Mouse (Mus musculus) neural tube, embryonic 13.5 days (tissue): ENCODE data around the gene Ankef1. TPM values are rescaled to one million over a fixed set of nuclear protein-coding genes. Genes with fewer than 3 reads are reported as not detected.

Source experiments
- ATAC-seq: fragments of 200-750 bp; cut with Nextera tagmentation; 2 replicates; pipeline ENCODE4 v1.8.0; 2017; ENCODE audit warnings: low read depth, mild to moderate bottlenecking, moderate TSS enrichment, moderate library complexity
- H3K27ac ChIP-seq: fragments of 300-500 bp; sonication (generic); replicated peaks from 2 replicates; pipeline ENCODE4 v1.5.1; 2015; ENCODE audit warnings: moderate library complexity, mild to moderate bottlenecking, inconsistent platforms
- H3K27me3 ChIP-seq: fragments of 300-500 bp; sonication (generic); 2 replicates; pipeline ENCODE4 v1.6.1; 2015; ENCODE audit warnings: mild to moderate bottlenecking, inconsistent platforms
- H3K36me3 ChIP-seq: fragments of 300-500 bp; sonication (generic); 2 replicates; pipeline ENCODE4 v1.6.1; 2015; ENCODE audit warnings: mild to moderate bottlenecking, inconsistent platforms
- H3K4me1 ChIP-seq: fragments of 300-500 bp; sonication (generic); replicated peaks from 2 replicates; pipeline ENCODE4 v1.6.1; 2015; ENCODE audit warnings: inconsistent platforms
- H3K4me2 ChIP-seq: fragments of 300-500 bp; sonication (generic); 2 replicates; pipeline ENCODE4 v1.6.1; 2015; ENCODE audit warnings: inconsistent platforms, mild to moderate bottlenecking, moderate library complexity
- H3K4me3 ChIP-seq: fragments of 300-500 bp; sonication (generic); 2 replicates; pipeline ENCODE4 v1.5.1; 2015; ENCODE audit warnings: mild to moderate bottlenecking, inconsistent platforms
- H3K9ac ChIP-seq: fragments of 300-500 bp; sonication (generic); 2 replicates; pipeline ENCODE4 v1.6.1; 2015; ENCODE audit warnings: moderate library complexity, mild to moderate bottlenecking, inconsistent platforms
- H3K9me3 ChIP-seq: fragments of 300-500 bp; sonication (generic); 2 replicates; pipeline ENCODE4 v1.6.1; 2016; ENCODE audit warnings: inconsistent platforms
- WGBS: fragments of 180-500 bp; shearing (Covaris S2); methylation state at CpG from one replicate; pipeline ENCODE4 v1.1.7; 2015; 5-methylcytosine and 5-hydroxymethylcytosine counted together
- polyA plus RNA-seq: library from polyadenylated mRNA; unstranded; fragments of >200 nt; fragmentation: Nextera tagmentation; extraction: Ambion mirVana; gene quantifications from 2 replicates; pipeline ENCODE4 v1.2.1, GENCODE M21; 2015

The Ankef1 gene
- polyA plus RNA-seq, 1 experiment from 2014 or later, result 1.2 TPM

DNA sequence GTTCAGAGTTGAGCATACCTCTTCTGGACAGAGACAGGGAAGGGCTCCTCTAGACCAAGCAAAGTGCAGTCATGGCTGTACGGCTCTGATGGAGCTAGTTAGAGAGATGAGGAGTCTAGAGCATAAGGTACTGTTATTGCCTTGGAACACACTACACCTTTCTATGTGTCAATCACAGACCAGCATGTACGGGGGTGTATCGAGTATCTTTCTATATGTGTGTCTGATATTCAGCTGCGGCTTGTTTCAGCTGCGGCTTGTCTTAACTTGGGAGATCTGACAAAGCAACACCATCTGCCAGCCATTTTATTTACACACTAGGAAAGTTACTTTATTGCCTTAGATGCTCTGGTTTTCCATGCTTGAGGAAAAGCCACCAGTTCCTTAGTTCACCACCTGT lies 11.1 kb downstream of the Ankef1 start:
- H3K27me3 ChIP-seq, result peaks cover 15% of the 10 kb centered on the region
- H3K9me3 ChIP-seq, result no peaks in the 10 kb centered on the region
- H3K4me2 ChIP-seq, result no peak overlapping the region
- H3K9ac ChIP-seq, result no peak overlapping the region
- no peak for ATAC-seq
- peaks cover 14% of the 10 kb centered on the region for H3K4me1 ChIP-seq
- H3K36me3 ChIP-seq, result no peaks in the 10 kb centered on the region
- no peak overlapping the region for H3K27ac ChIP-seq
- WGBS, result 94% methylated on average over 5 of the region's 5 CpGs
- H3K4me3 ChIP-seq, result no peak overlapping the region

DNA sequence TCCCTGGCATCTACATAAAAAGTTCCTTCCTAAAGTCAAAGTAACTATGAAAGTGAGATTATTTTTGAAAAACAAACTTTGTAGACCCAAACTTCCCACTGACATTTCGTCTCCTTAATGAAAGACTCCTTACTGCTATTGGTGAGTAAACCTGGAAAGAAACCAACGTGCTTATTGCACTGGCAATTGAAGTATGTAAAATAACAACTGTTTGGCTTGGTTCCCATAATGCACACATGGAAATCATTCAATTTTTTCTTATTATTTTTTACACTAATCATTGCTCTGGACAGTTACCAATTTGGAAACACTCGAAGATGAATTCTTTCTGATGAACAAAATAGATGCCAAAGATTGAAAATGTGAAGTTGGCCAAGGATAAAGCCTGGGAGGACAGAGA lies 12.1 kb downstream of the Ankef1 start:
- no peak overlapping the region for H3K27ac ChIP-seq
- ATAC-seq, result no peak
- H3K27me3 ChIP-seq, result peaks cover 15% of the 10 kb centered on the region
- H3K9me3 ChIP-seq, result no peaks in the 10 kb centered on the region
- no peak overlapping the region for H3K4me3 ChIP-seq
- H3K36me3 ChIP-seq, result no peaks in the 10 kb centered on the region
- no peak overlapping the region for H3K4me2 ChIP-seq
- no peak overlapping the region for H3K9ac ChIP-seq
- H3K4me1 ChIP-seq, result peaks cover 14% of the 10 kb centered on the region
- 86% methylated on average over 3 of the region's 3 CpGs for WGBS

DNA sequence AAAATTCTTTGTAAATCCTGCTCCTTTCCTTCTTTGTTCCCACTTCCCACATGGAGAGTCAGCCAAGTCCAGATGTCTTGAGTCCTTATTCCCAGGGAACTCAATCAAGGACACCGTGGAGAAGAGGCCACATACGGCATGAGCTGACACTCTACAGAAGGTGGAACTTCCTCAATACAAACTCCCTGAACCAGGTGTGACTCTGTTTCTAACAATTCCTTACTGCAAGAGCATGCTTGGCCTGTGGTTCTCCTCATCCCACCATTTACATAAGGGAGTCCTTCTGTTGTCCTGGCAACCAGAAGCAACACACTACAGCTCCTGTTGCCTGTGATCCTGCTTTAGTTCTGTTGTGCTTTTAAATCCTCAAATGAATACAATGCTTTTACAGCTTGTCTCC lies 13.8 kb downstream of the Ankef1 start:
- no peak overlapping the region for H3K27ac ChIP-seq
- H3K4me1 ChIP-seq, result peaks cover 14% of the 10 kb centered on the region
- no peak overlapping the region for H3K4me3 ChIP-seq
- ATAC-seq, result no peak
- 82% methylated on average over 2 of the region's 2 CpGs for WGBS
- no peak overlapping the region for H3K9ac ChIP-seq
- peaks cover 15% of the 10 kb centered on the region for H3K27me3 ChIP-seq
- H3K4me2 ChIP-seq, result no peak overlapping the region
- no peaks in the 10 kb centered on the region for H3K36me3 ChIP-seq
- H3K9me3 ChIP-seq, result no peaks in the 10 kb centered on the region

GRCm38 (mm10) chr2:136528937-136529336 lies 27.2 kb downstream of the Ankef1 start:
- Histone ChIP-seq H3K4me1 (0 out of 2 replicates have a peak, but pooled peaks cover 4% of the 10 kb centered on the region), H3K4me3 (no peak overlapping the region), H3K9ac (no peak overlapping the region), H3K27ac (no peak overlapping the region), H3K4me2 (no peak overlapping the region), H3K27me3 (no peaks in the 10 kb centered on the region), H3K9me3 (no peaks in the 10 kb centered on the region), H3K36me3 (no peaks in the 10 kb centered on the region)
- ATAC-seq, result no peak
- WGBS, result 86% methylated on average over 7 of the region's 7 CpGs

DNA sequence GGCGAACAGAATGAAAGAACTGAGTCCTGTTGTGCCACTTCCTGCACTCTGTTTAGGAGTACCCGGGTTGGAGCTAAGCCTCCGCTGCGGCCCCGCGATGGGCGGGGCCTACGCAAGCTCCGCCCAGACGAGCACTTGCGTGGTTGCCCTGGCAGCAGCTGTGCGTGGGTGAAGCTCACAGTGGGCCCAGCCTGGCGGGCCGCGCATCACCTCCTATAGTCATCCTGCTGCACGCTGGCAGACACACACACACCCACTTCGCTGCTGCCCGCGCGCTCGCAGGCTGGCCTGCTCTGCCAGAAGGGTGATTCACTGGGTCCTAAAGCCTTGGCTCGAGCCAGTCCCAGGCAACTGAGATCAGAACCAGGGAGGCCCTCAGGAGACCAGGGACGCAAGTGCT lies 30.3 kb downstream of the Ankef1 start:
- no peaks in the 10 kb centered on the region for H3K27me3 ChIP-seq
- peak; percentile 100 for ATAC-seq
- WGBS, result under 1% methylated on average over 23 of the region's 23 CpGs

DNA sequence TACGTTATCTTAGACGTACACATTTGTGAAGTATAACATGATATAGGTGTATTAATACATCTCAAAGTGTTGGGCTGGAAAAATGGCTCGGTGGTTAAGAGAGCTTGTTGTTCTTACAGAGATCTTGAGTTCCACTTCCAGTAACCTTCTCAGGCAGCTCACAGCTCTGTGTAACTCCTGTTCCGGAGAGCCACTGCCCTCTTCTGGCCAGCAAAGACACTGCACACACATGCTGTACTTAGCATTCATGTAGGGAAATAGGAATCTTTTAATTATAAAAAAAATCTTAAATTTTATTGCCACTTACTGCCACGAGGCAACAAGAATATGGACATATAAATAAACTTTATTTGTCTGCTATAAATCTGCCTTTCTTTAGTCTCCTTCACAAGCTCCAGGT lies 56.3 kb downstream of the Ankef1 start:
- H3K9ac ChIP-seq, result no peak overlapping the region
- no peaks in the 10 kb centered on the region for H3K36me3 ChIP-seq
- H3K9me3 ChIP-seq, result no peaks in the 10 kb centered on the region
- no peaks in the 10 kb centered on the region for H3K4me1 ChIP-seq
- H3K4me2 ChIP-seq, result no peak overlapping the region
- H3K4me3 ChIP-seq, result no peak overlapping the region
- no peaks in the 10 kb centered on the region for H3K27me3 ChIP-seq
- no peak overlapping the region for H3K27ac ChIP-seq
- 73% methylated on average over 5 of the region's 5 CpGs for WGBS
- ATAC-seq, result no peak

More for the DNA sequence above, 30.3 kb downstream of the Ankef1 start:
- Histone ChIP-seq H3K9me3 (no peaks in the 10 kb centered on the region), H3K4me1 (0 out of 2 replicates have a peak, but pooled peaks cover 4% of the 10 kb centered on the region), H3K36me3 (no peaks in the 10 kb centered on the region), H3K4me2 (peak overlapping the region; percentile 60), H3K27ac (peak overlapping the region; percentile 1; the same call in 1 of the 2 replicates), H3K9ac (peak overlapping the region; percentile 66), H3K4me3 (peak overlapping the region; percentile 42)

DNA sequence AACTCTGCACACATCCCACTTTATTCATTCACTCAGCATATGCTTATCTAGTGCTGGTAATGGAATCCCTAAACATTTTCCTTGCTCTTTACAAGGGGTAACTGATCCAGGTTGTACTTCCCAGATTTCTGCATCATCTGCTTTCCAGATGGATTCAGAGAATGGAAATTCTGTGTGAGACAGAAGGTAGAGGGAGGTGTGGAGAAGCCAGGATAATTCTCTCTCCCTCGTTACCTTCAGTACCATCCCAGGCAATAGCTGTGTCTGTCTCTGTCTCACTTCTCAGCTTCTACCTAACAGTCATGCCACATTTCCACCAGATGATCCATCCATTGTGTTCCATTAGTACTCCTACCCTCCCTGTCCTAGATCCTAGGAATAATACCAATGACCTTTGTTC lies 60.6 kb downstream of the Ankef1 start:
- Histone ChIP-seq H3K4me3 (no peak overlapping the region), H3K27me3 (no peaks in the 10 kb centered on the region), H3K9ac (no peak overlapping the region), H3K27ac (no peak overlapping the region), H3K4me1 (no peaks in the 10 kb centered on the region), H3K36me3 (no peaks in the 10 kb centered on the region), H3K9me3 (no peaks in the 10 kb centered on the region), H3K4me2 (no peak overlapping the region)
- 86% methylated on average over 1 of the region's 1 CpGs for WGBS
- ATAC-seq, result no peak

- no peak overlapping the region for H3K4me2 ChIP-seq
- H3K27me3 ChIP-seq, result no peaks in the 10 kb centered on the region
- H3K9ac ChIP-seq, result no peak overlapping the region
- no peak overlapping the region for H3K27ac ChIP-seq
- no peaks in the 10 kb centered on the region for H3K4me1 ChIP-seq
- H3K4me3 ChIP-seq, result no peak overlapping the region
- H3K9me3 ChIP-seq, result no peaks in the 10 kb centered on the region
- no peaks in the 10 kb centered on the region for H3K36me3 ChIP-seq
- ATAC-seq, result no peak
- WGBS, result 90% methylated on average over 2 of the region's 2 CpGs
These were observed 69.1 kb downstream of the Ankef1 start for GRCm38 (mm10) chr2:136570856-136571255.

DNA sequence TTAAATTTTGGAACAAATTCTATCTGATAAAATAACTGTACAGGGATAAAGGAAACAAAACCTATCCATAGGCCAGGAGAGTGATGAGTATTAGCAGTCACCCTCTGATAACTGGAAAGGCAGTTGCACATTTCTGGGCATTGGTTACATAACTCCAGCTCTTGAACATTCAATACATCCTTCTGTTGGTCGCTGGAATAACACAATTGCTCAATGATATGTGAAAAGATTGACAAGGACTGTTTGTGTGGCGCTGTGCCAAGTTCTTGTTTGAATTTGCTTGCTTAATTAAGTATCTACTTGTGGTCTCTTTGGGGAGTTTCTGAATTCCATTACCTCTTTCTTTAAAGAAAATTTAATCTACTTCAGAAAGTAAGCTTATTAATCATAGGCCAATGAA lies 81.1 kb downstream of the Ankef1 start:
- Histone ChIP-seq H3K4me1 (no peaks in the 10 kb centered on the region), H3K27ac (no peak overlapping the region), H3K36me3 (no peaks in the 10 kb centered on the region), H3K27me3 (no peaks in the 10 kb centered on the region), H3K9ac (no peak overlapping the region), H3K4me2 (no peak overlapping the region), H3K9me3 (no peaks in the 10 kb centered on the region), H3K4me3 (no peak overlapping the region)
- WGBS, result 65% methylated on average over 2 of the region's 2 CpGs
- ATAC-seq, result no peak

- no peaks in the 10 kb centered on the region for H3K4me1 ChIP-seq
- H3K27ac ChIP-seq, result no peak overlapping the region
- 55% methylated on average over 2 of the region's 2 CpGs for WGBS
- H3K4me2 ChIP-seq, result no peak overlapping the region
- H3K4me3 ChIP-seq, result no peak overlapping the region
- no peaks in the 10 kb centered on the region for H3K27me3 ChIP-seq
- H3K36me3 ChIP-seq, result no peaks in the 10 kb centered on the region
- no peak overlapping the region for H3K9ac ChIP-seq
- no peak for ATAC-seq
- no peaks in the 10 kb centered on the region for H3K9me3 ChIP-seq
These were observed 87.1 kb downstream of the Ankef1 start for GRCm38 (mm10) chr2:136588811-136589210.

DNA sequence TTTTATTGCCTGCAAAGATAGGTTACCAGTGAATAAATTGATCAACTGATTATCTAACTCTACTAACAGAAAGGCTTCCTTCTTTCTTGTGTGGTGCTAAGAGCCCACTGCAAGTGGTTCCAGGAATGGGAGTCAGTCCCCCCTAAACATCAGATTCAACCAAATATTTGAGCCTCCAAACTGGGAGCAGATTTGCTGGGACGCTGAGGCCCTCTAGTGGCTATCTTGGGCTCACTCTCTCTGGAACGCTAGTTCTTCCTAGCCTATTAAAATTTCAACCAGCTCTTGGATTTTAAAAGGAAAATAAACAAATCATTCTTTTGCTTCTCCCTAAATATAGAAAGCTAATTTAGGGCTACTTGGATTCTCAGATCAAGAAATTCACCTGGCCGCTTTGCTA lies 94.7 kb downstream of the Ankef1 start:
- H3K27me3 ChIP-seq, result no peaks in the 10 kb centered on the region
- H3K27ac ChIP-seq, result no peak overlapping the region
- H3K9ac ChIP-seq, result no peak overlapping the region
- no peaks in the 10 kb centered on the region for H3K36me3 ChIP-seq
- no peak overlapping the region for H3K4me3 ChIP-seq
- no peaks in the 10 kb centered on the region for H3K9me3 ChIP-seq
- 0 out of 2 replicates have a peak, but pooled peaks have one; percentile 32 for ATAC-seq
- no peak overlapping the region for H3K4me2 ChIP-seq
- H3K4me1 ChIP-seq, result peaks cover 8% of the 10 kb centered on the region; the same call in 1 of the 2 replicates
- 33% methylated on average over 3 of the region's 3 CpGs for WGBS

GRCm38 (mm10) chr2:136598743-136599142 lies 97.0 kb downstream of the Ankef1 start:
- no peak for ATAC-seq
- 78% methylated on average over 6 of the region's 6 CpGs for WGBS

GRCm38 (mm10) chr2:136600651-136601170 lies 99.0 kb downstream of the Ankef1 start:
- Histone ChIP-seq H3K9ac (no peak overlapping the region), H3K4me2 (no peak overlapping the region), H3K27me3 (no peaks in the 10 kb centered on the region), H3K4me3 (no peak overlapping the region), H3K27ac (no peak overlapping the region), H3K9me3 (no peaks in the 10 kb centered on the region), H3K36me3 (no peaks in the 10 kb centered on the region), H3K4me1 (peaks cover 8% of the 10 kb centered on the region; the same call in 1 of the 2 replicates)
- 71% methylated on average over 5 of the region's 5 CpGs for WGBS
- no peak for ATAC-seq

More at GRCm38 (mm10) chr2:136598743-136599142, 97.0 kb downstream of the Ankef1 start:
- Histone ChIP-seq H3K27ac (no peak overlapping the region), H3K4me1 (peaks cover 8% of the 10 kb centered on the region; the same call in 1 of the 2 replicates), H3K9me3 (no peaks in the 10 kb centered on the region), H3K36me3 (no peaks in the 10 kb centered on the region), H3K4me3 (no peak overlapping the region), H3K4me2 (no peak overlapping the region), H3K9ac (no peak overlapping the region), H3K27me3 (no peaks in the 10 kb centered on the region)
